Mouse (Mus musculus): ENCODE results near the gene Mapk6.

The Mapk6 gene

DNA sequence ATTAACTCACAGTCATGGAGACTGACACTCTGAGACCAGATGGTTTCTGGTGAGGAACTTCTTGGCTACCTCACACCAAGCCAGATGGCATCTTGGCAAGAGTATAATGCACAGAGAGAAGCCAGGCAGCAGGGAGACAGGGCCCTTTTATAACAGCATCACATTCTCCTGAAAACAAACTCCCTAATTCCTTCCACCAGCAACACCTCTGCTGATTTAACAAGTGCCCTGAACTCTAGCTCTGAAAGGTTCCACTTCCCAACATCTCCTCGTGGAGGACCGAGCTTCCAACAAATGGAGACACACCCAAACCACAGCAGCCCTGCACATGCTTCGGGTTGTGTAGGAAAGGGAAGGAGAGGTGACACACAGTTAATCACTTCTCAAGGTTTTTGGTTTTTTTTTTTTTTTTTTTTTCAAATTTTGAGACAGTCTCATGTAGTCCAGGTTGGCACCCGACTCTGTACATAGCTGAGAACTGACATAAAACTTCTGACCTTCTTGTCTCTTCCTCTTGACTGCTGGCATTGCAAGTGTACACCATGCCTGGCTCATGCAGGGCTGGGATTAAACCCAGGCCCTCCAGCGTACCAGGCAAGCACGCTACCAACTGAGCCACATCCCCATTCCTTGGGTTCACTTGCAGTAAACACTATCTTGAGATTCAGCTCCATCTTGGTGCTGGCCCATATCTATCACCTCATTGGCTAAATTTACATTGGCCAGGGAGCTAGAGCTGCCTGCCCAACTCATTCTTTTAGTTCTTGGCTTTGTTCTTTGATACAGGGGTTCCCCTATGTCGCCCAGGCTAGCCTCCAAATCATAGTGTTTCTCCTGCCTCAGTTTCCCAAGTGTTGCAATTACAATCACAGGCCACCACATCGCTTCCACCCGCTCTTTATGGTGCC lies 17.8 kb upstream of the Mapk6 start:
- in situ Hi-C loops (cut with MboI; ENCODE audit: low sequenced_read_pairs): loop anchor here (25.0 kb wide), 1 partner anchor 390 kb away; the partner anchor contains the start of gene Arpp19

DNA sequence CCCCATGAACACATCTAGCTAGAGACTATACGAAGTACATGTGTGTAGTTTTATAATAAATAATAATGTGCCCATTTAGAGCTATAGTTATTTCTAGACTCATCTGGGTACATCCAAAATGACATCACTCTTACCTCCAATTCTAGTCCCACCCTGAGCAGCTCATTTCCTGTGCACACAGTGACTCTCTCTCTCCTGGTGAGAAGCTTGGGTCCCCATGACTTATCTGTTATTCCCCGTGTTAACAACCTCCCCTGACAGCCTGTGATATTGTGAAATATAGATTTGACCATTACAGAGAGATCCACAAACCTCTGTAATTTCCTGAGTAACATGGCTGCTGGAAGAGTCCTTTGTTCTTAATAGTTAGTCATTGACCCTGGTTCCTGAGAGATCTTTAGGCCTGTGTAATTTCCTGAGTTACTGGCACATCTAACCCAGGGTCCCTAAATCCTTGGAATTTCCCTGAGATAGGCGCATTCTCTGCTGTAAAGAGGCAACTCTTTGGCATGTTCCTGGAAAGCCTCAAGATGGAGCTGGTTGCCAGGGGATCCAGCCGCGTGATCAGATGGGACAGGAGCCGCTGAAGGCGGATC lies 16.1 kb upstream of the Mapk6 start:
- in situ Hi-C loops (cut with MboI; ENCODE audit: low sequenced_read_pairs): loop anchor here (25.0 kb wide), 1 partner anchor 389 kb away; the partner anchor contains the start of gene Arpp19

DNA sequence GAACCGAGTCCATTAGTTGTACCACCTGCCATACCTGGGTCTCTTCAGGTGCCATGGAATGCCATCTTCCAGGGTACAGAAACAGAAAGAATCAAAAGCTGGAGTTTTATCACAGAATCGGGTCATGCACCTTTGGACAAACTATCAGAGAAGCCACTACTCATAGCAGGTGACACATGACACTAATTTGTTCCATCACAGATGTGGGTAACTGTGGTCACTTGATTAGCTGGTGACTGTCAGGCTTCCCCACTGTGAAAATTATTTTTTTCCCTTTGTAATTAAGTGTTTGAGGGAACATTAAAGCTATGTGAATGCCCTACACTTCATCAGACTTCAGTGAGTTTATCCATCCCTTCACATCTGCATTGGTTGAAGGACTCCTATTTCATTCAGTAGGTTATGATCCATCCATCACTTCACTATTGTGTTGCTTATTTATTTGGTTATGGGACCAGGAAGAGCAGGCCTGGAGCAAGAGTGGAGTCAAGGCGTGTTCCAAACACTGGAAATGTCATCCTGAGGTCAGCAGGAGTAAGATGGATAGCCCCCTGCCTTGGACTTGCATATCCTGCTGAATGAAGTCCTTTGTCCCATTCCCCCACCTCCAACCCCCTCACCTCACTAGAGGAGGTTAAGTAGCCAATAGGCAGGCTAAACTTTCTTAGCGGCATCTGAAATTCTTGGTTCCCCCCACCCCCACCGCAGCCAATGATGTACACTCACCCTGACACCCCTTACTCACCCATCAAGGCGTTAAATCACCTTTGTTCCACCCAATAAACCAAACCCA lies 14.7 kb upstream of the Mapk6 start:
- in situ Hi-C loops (cut with MboI; ENCODE audit: low sequenced_read_pairs): loop anchor here (25.0 kb wide), 1 partner anchor 387 kb away; the partner anchor contains the start of gene Arpp19

DNA sequence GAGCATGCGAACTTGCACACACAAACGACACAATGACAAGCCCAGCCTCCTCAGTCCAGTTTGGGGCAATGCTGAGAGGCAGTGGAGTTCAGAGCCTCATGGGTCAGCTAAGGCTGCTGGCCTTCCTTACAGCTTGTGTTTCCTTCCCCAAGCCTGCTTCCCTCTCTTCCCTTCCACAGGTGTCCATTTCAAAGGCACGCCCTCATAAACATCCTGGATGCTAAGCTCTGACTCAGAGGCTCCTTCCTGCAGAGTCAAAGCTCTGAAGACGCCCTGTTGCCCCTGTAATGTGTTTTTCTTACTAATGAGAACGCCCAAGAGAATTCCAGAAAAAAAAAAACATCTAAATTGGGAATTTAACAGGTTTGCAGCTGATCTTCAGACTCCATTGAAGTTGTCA lies 13.9 kb upstream of the Mapk6 start:
- in situ Hi-C loops (cut with MboI; ENCODE audit: low sequenced_read_pairs): no loop called here

DNA sequence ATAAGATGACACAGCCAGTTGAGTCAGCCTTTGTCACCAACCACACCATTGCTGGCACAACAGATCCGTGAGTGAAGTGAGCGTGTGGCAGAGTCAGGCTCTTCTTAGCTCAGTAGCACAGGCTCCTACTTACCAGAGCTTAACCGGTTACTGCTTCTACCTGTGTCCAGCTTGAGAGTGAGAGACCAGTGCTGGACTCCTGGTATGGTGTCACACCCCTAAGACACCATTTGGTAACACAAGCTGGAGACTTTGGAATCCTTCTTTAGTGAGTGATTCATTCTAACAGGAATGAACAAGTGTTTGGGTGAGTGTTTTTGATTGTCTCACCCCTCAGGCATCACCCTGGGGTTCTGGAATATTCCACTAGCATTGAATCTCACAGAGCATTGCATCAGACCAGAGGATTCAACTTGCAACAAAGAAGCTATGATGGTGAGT lies 12.5 kb upstream of the Mapk6 start:
- in situ Hi-C loops (cut with MboI; ENCODE audit: low sequenced_read_pairs): no loop called here

DNA sequence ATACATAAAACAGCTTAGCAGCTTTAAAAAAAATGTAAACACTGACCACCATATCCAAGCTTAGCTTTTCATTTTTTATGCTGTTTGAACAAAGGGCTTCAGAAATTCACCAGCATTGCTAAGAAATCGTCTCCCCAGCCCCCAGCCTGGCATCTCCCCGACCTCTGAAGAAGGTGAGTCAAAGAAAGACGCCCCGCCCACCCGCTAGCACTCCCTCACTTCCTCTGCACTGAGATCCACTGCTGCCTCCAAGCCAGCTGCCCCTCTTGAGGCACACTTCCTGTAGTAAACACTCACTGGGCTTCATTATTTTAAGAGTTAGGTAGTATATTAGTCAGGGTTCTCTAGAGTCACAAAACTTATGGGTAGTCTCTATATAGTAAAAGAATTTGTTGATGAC lies 4.4 kb upstream of the Mapk6 start:
- in situ Hi-C loops (cut with MboI; ENCODE audit: low sequenced_read_pairs): no loop called here

DNA sequence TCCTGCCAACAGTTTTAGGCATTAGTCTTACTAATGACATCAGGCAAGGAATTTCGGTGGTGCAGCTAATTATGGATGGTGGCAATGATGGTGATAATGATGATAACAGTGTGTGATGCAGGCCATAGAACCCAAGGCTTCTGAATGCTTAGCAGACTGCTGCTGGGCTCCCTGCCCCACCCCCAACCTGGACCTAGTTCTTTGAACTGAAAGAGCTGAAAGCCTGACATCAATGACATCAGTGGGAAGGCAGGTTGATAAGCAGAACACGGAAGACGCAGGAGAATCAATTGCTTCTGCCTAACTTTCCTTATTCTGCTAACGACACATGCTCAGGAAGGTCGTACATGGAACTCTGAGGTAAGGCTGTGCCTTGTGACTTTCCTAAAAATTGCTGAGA lies 3.4 kb upstream of the Mapk6 start:
- in situ Hi-C loops (cut with MboI; ENCODE audit: low sequenced_read_pairs): no loop called here

DNA sequence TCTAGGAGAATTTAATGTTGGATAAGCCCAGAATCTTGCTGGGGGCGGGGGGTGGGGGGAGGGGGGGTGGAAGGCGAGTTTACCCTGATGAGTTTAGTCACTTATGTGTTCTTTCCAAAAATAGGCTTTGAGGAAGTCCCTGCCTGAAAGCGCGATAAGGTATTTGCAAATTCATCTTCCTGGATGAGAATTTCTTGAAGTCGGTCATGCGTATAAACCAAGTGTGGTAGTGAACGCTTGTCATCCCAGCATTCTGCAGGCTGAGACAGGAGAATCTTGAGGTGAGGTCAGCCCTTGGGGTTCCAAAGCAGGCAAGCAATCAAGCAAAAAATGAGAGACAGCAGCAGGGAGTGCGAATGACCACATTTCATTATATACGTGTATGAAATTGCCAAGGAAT lies 1.8 kb upstream of the Mapk6 start:
- in situ Hi-C loops (cut with MboI; ENCODE audit: low sequenced_read_pairs): no loop called here

DNA sequence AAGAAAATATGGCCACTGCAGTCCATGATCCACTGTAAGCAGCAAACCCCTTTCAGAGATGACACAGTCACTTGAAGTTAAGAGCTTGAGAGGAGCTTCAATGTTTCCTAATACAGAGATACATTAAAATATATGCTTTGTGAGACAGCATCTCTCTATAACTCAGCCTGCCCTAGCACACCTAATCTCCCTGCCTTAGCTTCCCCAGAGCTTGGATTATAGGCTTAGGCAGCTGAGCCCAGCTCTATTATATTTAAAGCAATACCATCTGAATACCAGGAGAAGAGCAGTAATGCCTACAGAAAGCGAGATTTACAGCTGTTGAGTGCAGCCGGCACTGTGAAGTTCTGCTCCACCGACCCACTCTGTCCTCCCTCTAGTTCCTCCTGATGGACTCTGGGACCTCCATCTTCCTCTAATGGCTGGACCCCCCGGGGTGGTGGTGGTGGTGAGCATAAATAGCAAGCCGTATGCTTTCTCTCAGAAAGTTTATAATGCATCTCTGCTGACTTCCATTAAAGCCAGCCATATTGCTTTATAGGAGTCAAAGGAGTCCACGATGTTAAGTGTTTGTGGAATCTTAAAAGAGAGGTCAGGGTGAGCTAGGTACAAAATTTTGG lies 1.2 kb upstream of the Mapk6 start:
- in situ Hi-C loops (cut with MboI; ENCODE audit: low sequenced_read_pairs): no loop called here

DNA sequence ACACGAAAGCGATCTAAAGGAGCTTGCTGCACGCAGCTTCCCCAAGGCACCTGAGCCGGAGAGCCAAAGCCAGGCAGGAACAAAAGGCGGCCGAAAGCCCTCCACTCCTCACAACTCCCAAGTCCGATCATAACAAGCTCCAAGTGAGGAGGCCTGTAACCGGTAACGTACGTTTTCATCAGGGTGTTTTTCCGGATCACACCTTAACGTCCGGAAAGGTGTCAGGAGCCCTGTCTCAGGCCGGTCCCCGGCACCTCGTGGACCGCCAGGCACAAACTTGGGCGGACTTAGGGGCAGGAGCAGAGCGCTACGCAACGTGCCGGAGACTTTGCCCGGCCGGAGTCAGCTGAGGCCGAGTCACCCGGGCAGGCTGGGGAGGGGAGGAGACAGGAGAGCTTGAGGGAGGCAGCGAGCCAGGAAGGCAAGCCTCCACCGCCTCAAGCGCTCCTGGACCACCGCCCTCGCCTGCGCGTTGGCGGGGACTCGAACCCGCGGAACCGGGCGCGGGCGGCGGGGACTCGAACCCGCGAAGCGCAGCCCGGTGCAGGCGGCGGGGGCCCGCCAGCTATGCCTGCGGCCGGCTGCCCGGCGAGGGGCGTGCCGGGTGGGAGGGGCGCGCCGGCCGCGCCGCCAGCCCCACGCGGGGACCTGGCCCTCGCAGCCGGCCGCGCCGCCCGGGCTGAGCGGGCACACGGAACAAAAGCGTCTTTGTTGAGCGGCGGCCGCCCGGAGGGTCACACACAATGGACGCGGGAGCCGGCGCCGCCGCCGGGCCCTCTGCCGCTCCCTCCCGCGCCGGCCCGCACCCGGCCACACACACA lies 564 bp downstream of the Mapk6 start:
- in situ Hi-C loops (cut with MboI; ENCODE audit: low sequenced_read_pairs): no loop called here

DNA sequence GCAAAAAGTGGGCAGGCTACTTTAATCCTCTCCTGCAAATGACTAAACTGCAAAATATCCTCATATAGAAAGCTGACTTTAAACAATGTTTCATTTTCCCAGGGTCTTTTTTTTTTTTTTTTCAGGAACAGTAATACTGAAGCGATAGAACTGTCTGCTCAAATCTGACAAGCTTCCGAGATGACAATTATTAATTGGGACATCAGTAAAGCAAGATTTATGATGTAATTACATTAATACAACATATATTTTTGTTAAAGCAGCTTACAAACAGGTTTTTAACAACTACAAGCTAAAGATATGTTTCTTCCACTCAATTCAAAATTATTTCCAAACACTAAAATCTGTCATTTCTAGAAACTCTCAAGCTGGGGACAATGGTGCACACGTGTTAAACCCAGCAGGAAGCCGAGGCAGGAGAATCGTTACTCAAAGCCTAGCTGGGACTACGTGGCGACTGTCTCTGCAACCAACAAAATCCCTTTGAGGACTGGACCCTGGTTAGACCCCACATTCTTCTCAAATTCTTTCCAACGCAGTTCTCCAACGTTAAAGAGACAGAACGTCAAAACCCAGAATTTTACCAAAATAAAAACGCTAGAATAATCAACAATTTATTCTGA lies 1.5 kb downstream of the Mapk6 start:
- in situ Hi-C loops (cut with MboI; ENCODE audit: low sequenced_read_pairs): no loop called here

DNA sequence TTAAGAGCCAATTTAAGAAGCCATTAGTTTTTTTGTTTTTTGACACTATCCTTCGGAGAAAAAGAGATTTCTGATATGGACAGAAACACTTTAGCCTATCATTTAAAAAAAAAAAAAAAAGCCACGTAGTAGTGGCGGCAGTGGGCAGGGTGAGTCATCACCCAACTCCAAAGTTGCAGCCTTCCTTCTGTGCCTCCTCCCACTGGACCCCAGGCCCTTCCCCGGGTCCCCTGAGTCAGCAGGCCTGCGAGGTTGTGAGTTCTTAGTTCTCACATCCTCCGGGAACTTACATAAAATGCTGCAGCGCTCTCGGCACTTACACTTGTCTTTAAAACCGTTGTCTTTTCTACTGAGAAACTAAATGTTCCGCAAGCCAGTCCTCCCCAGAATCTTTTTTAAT lies 2.0 kb downstream of the Mapk6 start:
- in situ Hi-C loops (cut with MboI; ENCODE audit: low sequenced_read_pairs): no loop called here

DNA sequence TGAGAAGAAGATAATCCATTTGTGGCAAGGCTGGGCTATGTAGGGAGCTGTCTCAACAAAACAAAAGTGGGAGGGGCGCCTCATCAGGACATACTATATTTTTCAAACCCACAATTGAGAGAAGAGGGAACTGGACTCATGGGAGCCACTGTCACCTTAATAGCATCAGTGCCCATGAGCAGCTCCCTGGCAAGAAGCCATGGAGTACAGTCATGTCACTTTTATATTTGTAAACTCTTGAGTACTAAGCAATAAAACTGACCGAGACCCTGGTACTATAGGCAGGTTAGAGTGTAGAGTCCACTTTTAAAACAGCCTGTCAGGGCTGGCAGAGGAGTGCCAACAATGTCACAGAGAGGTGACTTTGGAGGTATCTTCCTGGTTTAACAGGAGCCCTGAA lies 3.7 kb downstream of the Mapk6 start:
- in situ Hi-C loops (cut with MboI; ENCODE audit: low sequenced_read_pairs): no loop called here

DNA sequence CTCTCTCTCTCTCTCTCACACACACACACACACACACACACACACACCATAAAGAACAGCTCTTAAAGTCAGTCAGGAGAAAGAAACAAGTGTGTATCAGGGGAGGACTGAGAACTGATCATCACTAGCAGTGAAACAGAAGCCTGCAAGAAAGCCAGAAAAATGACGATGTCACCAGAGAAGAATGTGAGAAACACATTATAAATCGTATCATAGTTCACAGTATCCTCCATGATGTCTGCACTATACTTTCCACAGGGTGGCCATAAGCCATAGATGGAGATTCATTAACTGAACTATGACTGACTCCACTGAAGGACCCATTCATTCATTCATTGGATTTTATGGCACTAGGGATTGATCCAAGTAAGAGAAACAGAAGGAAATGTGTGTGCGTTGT lies 6.3 kb downstream of the Mapk6 start:
- in situ Hi-C loops (cut with MboI; ENCODE audit: low sequenced_read_pairs): no loop called here

DNA sequence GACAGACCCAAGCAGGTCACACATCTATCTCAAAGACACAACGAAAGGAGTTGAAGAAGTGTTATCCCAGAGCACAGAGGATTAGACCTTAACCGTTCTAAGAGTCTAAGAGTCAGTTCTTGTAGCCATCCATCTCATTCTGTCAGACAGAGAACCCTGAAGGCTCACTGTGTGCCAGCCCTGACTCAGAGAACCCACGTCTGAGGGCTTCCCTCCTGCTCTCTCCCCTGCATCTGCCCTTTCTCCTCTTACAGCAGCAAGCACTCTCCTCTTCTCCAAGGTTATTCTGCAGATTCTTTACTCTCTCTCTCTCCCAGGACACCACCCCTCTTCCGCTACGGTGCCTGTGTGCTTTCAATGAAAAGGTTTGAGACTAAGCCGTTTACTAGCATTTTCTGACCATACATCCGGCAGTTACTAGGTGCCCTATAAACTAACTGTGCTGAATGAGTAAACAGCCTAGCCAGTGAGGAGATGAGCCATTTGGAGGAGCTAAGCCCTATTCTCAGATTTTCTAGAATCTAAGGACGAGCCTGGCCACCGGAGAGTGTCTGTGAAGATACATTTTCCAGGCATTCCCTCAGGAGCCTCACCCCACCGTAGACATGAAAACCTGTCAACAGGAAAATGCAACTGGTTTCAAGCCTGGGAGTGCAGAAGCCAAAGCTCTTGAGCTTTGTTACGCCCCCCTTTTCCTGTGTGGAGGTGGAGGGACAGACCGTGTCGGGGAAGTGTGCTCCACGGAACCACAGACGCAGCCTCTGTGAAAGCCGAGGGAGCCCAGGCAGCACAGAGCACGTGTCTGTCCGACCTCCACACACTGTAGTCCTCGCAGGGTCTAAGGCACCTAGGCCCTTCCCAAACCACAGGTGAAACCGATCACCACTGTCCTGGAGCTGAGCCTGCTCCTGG lies 8.0 kb downstream of the Mapk6 start:
- in situ Hi-C loops (cut with MboI; ENCODE audit: low sequenced_read_pairs): no loop called here

DNA sequence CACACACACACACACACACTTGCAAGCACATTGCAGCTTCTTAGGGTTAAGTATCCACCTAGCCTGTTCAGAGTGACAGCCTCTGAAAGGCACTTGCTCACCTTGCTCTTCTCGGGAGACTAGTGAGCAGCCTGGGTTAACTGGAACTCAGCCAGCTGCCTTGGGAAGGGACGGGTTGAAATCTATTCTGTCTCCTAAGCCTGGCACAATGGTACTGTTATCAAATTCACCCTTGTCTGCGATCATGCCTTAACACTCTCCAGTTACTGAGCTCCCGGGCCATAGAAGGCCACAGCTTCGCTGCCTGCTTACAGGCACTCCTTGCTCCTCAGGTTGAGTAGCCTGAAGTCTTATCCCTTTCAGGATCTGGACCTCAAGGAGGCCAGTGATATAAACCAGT lies 9.2 kb downstream of the Mapk6 start:
- in situ Hi-C loops (cut with MboI; ENCODE audit: low sequenced_read_pairs): no loop called here

DNA sequence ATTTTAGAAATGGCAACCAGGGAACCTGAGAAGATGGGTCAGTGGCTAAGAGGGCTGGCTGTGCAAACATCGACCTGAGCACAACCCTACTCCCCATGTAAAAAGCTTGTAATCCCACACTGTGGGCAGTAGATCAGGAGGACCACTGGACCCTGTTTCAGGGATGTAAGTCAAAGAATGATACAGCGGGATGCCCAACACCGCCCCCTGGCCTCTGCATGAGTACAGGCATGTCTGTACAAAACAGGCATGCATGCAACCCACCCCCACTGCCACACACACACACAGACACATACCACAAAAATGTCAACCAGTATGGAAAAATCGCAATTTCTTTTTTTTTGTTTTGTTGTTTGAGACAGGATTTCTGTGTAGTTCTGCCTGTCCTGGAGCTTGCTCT lies 10.7 kb downstream of the Mapk6 start:
- in situ Hi-C loops (cut with MboI; ENCODE audit: low sequenced_read_pairs): no loop called here

DNA sequence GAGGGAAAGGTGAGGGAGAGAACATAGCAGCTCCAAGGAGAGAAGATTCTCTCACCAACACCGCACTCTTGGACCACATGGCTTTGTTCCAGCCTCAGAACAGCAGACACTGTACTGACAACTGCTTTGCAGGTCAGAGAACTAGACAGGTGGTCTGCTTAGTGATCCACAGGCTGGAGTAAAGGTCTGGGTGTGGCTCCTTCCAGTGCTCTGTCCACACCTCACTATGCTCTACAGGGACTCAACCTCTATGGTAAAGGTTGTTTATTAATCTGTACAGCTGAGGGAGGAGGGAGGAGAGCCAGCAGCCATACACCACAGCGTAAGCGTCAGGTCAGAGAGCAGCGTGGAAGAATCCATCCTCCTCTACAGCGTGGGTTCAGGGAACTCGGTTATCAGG lies 13.8 kb downstream of the Mapk6 start:
- in situ Hi-C loops (cut with MboI; ENCODE audit: low sequenced_read_pairs): no loop called here

DNA sequence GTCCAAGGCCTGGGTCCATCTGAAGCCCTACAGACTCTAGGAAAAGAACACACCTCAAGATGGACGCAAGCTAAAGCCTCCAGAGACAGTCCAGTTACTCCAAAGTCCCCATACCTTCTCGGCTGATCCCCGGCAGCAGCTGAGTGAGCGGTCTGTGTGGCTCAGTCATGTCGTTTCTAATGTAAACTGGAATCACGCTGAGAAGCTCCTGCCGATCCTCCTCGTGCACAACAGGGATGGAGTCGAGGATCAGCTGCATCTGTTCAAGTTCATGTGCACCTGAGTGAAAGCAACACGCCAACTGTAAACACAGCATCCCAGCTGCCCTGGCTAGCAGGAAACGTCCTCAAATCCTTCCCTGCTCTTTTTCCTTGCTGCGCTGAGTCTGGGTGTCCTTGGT lies 16.6 kb downstream of the Mapk6 start:
- in situ Hi-C loops (cut with MboI; ENCODE audit: low sequenced_read_pairs): no loop called here
